Mouse (Mus musculus) heart, postnatal 25 days (tissue): ENCODE measurements around the gene Sez6l2. TPM values are rescaled to one million over a fixed set of nuclear protein-coding genes. Genes with fewer than 3 reads are reported as not detected.

Experiments
- DNase-seq: peaks from one replicate; pipeline ENCODE4 v3.0.0; 2022; ENCODE audit warnings: low spot score
- intact Hi-C: fragments of 180-260 bp; cut with DNase I; formaldehyde crosslinking; loops from one replicate; pipeline ENCODE4 v1.15.1; 2025
- total RNA-seq, 2 experiments: library from RNA; stranded (reverse); gene quantifications; 2 replicates each; pipeline ENCODE4 v1.2.3; 2021

Sez6l2 gene
- total RNA-seq, 2 experiments from 2014 or later, result 8.3 to 11.4 TPM

- intact Hi-C loops, result no loop called here
- no peak for DNase-seq
These were observed 68.3 kb downstream of the Sez6l2 start for GRCm38 (mm10) chr7:127018416-127019305.

GRCm38 (mm10) chr7:127019306-127019960 lies 69.1 kb downstream of the Sez6l2 start:
- intact Hi-C loops, result no loop called here
- no peak for DNase-seq

- no peak for DNase-seq
- intact Hi-C loops, result no loop called here
These were observed 69.7 kb downstream of the Sez6l2 start for GRCm38 (mm10) chr7:127020031-127020430.

Other genes starting within 250 kb of the Sez6l2 start
- gene Coro1a, start 242.8 kb upstream of the Sez6l2 start, total RNA-seq, result 10 to 100 TPM; 10.6 to 10.8 TPM
- 10 to 100 TPM; 56.5 to 59.8 TPM for gene Mapk3, start 191.0 kb upstream of the Sez6l2 start, total RNA-seq
- 1 to 10 TPM; 1.6 to 2.1 TPM for gene Gdpd3, start 184.2 kb upstream of the Sez6l2 start, total RNA-seq
- 10 to 100 TPM; 63.7 to 74.0 TPM for gene Ypel3, start 173.6 kb upstream of the Sez6l2 start, total RNA-seq
- gene Tbx6, start 169.1 kb upstream of the Sez6l2 start, total RNA-seq, result under 1 TPM; 0.34 to 0.70 TPM
- gene Ppp4c, start 158.1 kb upstream of the Sez6l2 start, total RNA-seq, result 10 to 100 TPM; 32.7 to 33.1 TPM
- 10 to 100 TPM in 1 of 2 experiments, 1 to 10 TPM in 1; 8.9 to 10.4 TPM for gene Fam57b, start 152.9 kb upstream of the Sez6l2 start, total RNA-seq
- gene 4930451I11Rik, start 118.9 kb upstream of the Sez6l2 start, total RNA-seq, result not detected
- gene Doc2a, start 103.1 kb upstream of the Sez6l2 start, total RNA-seq, result not detected
- gene Hirip3, start 88.6 kb upstream of the Sez6l2 start, total RNA-seq, result 1 to 10 TPM; 5.1 to 5.5 TPM
- 10 to 100 TPM; 17.7 to 18.9 TPM for gene Ino80e, start 88.2 kb upstream of the Sez6l2 start, total RNA-seq
- gene Taok2, start 65.9 kb upstream of the Sez6l2 start, total RNA-seq, result 10 to 100 TPM; 43.6 to 44.6 TPM
- 10 to 100 TPM in 1 of 2 experiments, 1 to 10 TPM in 1; 7.6 to 11.5 TPM for gene Tmem219, start 27.6 kb upstream of the Sez6l2 start, total RNA-seq
- gene Kctd13, start 21.7 kb upstream of the Sez6l2 start, total RNA-seq, result 1 to 10 TPM; 5.3 to 6.8 TPM
- gene Asphd1, start 981 bp upstream of the Sez6l2 start, total RNA-seq, result not detected
- 10 to 100 TPM; 52.0 to 56.6 TPM for gene Cdipt, start 25.4 kb downstream of the Sez6l2 start, total RNA-seq
- gene Cdiptos, start 25.5 kb downstream of the Sez6l2 start, total RNA-seq, result under 1 TPM in 1 of 2 experiments, not detected in 1; 0.25 TPM
- gene Mvp, start 64.1 kb downstream of the Sez6l2 start, total RNA-seq, result 10 to 100 TPM; 44.9 to 47.3 TPM
- gene Pagr1b, start 65.9 kb downstream of the Sez6l2 start, total RNA-seq, result 1 to 10 TPM in 1 of 2 experiments, not detected in 1; 1.7 TPM
- gene Pagr1a, start 66.8 kb downstream of the Sez6l2 start, total RNA-seq, result 10 to 100 TPM; 12.5 to 12.9 TPM
- 10 to 100 TPM; 21.5 to 22.6 TPM for gene Gm42742, start 70.5 kb downstream of the Sez6l2 start, total RNA-seq
- gene Prrt2, start 70.6 kb downstream of the Sez6l2 start, total RNA-seq, result 1 to 10 TPM in 1 of 2 experiments, under 1 TPM in 1; 0.60 to 1.2 TPM
- 10 to 100 TPM; 66.7 to 69.1 TPM for gene Maz, start 76.5 kb downstream of the Sez6l2 start, total RNA-seq
- 1 to 10 TPM; 1.7 to 2.3 TPM for gene Kif22, start 91.9 kb downstream of the Sez6l2 start, total RNA-seq
- gene Zg16, start 136.8 kb downstream of the Sez6l2 start, total RNA-seq, result not detected
- 1 to 10 TPM; 1.4 to 1.7 TPM for gene AI467606, start 140.8 kb downstream of the Sez6l2 start, total RNA-seq
- not detected for gene Qprt, start 171.7 kb downstream of the Sez6l2 start, total RNA-seq
- under 1 TPM; 0.36 to 0.56 TPM for gene Spn, start 187.3 kb downstream of the Sez6l2 start, total RNA-seq
- 10 to 100 TPM; 35.6 to 38.1 TPM for gene Cd2bp2, start 245.5 kb downstream of the Sez6l2 start, total RNA-seq